Mouse (Mus musculus) cerebellum, adult 11-12 months (tissue): ENCODE data around the gene Mrpl45.
A peak's percentile ranks its signal among the peaks of the same experiment; 100 is the strongest.

Experiments
- DNase-seq: peaks from one replicate; pipeline ENCODE4 v3.0.0; 2022

The Mrpl45 gene

GRCm38 (mm10) chr11:97370329-97371091 is 55.0 kb downstream of the Mrpl45 start:
- DNase-seq: peak; percentile 96

GRCm38 (mm10) chr11:97372159-97372864 is 56.8 kb downstream of the Mrpl45 start:
- DNase-seq: peak; percentile 72

- no peak for DNase-seq
Observed at GRCm38 (mm10) chr11:97373402-97373801, 57.9 kb downstream of the Mrpl45 start.
